Mouse (Mus musculus): Measurements from ENCODE around the gene Ranbp17.
"Not testable (repeated sequence)": the region's sequence is repeated elsewhere in the genome, so short reads cannot be mapped to it uniquely, and the experiment has no call there.

The Ranbp17 gene

DNA sequence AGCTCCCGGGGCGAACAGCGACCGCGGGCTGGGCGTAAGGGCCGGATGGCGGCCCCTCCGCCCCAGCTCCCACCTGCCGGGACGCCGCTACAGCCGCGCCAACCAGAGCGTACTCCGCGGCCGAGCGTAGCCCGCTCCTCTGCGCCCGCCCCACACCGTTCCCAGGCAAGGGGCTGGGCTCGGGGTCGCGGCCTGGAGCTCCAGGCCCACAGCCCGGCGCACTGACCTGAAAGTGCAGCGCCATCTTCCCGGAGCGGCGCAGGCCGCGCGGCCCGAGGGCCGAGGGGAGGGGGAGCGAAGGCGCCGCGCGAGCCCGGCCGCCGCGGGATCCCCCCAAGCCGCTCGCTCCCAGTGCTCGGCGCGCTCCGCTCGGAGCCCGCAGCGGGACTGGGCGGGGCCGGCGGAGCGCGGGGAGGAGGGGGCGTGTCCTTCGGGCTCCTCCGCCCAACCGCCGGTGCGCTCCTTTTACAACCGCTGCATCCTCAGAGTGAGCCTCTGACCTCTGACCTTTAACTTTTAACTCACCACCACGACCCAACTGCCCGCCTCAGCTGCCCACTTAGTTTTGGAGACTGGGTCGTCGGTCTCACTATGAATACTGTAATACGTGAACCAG is at the start of gene Ranbp17:
TSS of gene Ranbp17 (minus strand) at position 371 of the 616 bp plus-strand sequence.
- in situ Hi-C loops (cut with MseI, MboI): no loop called here

DNA sequence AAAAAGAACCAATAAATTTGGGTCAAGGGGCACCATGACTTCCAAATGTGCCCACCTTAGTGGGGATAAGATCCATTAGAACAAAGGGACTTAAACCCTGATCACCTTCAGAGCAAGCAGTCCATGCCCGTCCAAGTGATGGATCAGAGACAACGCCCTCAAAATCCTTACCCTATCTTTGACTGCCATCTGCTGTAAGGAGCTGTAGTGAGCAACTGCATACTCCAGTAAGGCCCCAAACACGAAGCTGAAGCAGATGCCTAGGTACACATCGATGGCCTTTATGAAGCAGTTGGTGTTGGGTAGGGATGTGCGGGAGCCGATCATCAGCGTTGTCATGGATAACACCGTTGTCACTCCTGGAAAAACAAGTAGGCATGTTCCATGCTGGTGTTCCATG is 40.6 kb upstream of the Ranbp17 start:
- in situ Hi-C loops (cut with MseI, MboI): no loop called here

DNA sequence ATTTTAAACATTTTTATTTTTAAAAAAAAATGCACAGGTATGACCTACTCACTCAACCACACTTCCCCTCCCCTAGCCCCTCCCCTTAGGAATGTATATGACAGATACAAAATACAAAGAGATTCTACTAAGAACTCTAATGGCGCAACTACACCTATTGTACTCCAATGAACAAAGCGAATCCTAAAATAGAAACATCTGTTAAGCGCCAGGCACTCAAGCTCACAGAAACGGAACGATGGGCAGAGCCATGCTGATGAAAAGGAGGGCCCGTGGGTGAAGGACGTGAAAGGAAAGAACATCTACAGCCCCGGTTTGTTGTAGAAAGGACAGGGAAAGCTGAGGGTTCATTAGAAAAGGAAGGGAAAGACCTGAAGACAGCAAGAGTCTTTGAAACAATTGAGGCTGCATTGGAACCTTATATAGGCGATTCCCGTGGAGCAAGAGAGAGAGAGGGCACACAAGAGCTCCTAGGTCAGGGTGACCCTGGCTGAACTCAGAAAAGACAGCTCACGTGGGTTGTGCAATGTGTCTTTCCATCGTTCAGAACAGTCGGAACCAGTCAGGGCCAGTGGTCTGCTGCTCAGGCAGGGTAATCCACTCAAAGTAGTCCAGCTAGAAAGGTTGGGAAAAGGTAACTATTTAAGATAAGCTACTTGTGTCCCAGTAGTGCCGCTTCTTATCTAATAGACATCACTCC is 37.5 kb upstream of the Ranbp17 start:
- in situ Hi-C loops (cut with MseI, MboI): no loop called here

DNA sequence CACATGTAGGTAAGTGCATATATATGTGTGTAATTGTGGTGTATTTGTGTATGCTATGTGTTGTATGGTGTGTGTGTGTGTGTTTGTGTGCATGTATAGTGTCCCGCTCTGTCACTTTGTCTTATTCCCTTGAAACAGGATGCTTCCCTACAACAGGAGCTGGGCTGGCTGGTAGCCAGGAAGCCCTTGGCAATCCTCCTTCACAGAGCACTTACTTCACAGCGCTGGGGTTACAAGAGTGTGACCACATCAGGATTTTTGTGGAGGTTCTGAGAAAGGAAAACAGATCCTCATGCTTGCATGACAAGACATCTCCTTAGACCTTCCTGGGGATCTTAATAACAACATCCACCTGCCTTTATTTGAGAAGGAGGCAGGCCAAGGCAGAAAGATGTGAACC is 33.8 kb upstream of the Ranbp17 start:
- in situ Hi-C loops (cut with MseI, MboI): no loop called here

DNA sequence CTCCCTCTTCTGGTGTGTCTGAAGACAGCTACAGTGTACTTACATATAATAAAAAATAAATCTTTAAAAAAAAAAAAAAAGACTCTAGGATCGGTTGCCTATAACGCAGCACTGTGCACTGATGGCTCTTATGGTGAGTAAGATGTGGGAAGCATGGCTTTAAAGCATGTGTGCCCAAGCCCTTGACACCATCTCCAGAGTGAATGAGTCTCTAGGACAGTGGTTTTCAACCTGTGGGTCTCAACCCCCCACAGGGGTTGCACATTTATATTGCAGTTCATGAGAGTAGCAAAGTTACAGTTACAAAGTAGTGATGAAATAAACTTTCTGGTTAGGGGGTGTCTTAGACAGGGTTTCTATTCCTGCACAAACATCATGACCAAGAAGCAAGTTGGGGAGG is 31.4 kb upstream of the Ranbp17 start:
- in situ Hi-C loops (cut with MseI, MboI): no loop called here

DNA sequence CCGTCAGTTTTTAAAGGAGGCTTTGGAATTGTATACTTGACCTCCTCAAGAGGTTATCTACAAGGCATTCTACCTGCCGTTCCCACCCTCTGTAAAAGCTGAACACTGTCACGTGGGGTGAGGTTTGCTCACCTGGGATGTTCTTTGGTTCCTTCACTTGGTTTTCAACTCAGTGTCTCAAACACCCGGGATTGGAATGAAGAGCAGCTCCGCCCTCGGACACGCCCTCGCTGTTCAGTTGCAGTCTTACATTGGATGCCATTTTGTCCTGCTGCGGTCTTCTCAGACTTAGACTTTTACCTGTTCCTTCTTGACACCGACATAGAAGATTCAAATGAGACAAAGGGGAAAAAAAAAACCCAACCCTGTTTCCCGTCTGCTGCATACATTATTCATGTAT is 30.6 kb upstream of the Ranbp17 start:
- in situ Hi-C loops (cut with MseI, MboI): no loop called here

DNA sequence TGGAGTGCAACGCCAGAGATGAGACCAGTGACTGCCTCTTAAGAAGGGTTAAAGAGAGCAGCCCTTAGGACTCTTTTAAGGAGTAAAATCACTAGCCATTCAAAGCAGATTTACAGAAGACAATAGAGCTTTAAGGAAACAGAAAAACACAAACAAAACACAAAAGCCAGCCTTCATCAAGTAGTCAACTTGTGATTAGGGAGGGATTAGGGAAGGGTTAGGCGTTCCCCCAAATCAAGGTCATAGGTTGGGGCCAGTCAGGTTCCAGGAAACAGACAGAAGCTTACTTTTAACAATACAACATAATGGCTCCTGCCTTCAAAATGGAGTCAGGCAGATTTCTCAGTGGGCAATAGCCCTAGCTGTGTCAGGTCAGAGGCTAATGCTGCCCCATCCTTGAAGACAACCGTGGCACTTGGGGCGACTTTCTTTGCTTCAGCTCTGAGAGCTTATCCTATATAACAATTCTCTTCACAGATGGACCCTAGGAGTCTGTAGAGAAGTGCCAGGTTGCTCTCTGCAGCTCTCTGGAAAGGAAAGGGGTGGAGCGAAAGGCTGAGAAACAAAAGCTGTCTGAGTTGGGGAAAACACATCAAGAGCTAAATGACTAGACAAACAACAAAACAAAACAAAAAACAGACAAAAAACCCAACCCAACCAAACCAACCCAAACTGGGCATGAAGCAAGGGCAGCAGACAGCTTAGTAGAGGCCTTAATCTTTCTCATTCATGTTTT is 24.0 kb upstream of the Ranbp17 start:
- in situ Hi-C loops (cut with MseI, MboI): no loop called here

DNA sequence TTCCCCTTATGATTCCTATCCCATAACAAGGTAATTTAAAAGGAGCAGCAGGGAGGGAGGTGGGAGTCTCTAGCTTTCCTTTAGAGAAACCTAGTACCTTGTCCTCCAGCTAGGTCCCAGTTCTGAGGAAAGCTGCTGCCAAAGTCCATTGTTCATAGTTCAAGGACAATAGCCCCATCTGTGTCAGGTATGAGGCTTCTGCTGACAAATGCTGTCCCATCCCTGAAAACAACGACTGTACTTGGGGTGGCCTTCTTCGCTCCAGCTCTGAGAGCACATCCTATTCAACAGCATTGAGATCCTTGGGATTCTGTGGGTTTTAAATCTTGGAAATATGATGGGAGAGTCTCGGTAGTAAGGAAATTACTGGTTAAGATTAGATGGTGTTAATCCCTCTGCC is 23.1 kb upstream of the Ranbp17 start:
- in situ Hi-C loops (cut with MseI, MboI): no loop called here

DNA sequence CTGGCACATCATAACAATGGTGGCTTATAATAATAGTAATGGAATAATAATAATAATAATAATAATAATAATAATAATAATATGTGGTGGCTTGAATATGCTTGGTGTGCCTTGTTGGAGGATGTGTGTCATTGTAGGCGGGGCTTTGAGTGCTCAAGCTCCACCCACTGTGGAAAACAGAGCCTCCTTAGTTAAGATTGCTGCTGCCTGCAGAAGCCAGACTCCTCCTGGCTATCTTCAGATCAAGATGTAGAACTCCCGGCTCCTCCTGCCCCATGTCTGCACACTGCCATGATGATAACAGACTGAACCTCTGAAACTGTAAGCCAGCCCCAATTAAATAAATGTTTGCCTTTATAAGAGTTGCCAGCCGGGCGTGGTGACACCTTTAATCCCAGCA is 21.0 kb upstream of the Ranbp17 start:
- in situ Hi-C loops (cut with MseI, MboI): no loop called here

DNA sequence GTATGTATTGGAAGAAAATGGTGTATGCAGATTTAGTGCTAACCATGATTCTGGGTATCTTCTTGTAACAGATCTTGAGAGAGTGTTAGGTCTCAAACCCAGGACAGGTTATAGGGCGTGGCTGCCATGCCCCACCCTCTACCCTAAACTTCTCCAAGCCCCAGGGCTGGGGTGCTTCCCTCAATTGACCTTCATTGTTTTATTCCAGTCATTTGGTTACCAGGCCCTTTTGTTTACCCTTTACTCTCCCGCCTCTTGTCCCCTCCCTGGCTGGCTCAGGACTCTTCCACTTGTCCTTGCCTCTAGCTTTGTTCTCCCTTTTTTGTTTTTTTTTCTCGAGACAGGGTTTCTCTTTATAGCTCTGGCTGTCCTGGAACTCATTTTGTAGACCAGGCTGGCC is 20.0 kb upstream of the Ranbp17 start:
- in situ Hi-C loops (cut with MseI, MboI): no loop called here

DNA sequence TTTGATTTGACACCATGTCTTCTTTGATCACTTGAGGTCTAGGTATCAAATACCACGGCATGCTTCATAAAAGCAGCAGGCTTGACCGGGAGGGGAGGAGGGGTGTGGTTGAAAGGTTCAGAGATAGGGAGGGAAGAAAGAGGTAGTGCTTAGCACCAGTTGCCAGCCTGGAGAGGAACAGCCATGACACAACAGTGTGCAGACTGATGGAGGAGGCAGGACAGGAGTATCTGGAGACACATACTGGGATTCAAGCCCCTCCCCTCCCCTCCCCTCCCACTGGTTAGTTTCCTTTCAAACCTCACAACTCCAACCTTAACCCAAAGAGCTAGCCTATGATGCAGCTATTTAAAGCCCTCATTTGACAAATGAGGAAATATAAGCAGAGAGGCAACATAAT is 16.0 kb upstream of the Ranbp17 start:
- in situ Hi-C loops (cut with MseI, MboI): no loop called here

DNA sequence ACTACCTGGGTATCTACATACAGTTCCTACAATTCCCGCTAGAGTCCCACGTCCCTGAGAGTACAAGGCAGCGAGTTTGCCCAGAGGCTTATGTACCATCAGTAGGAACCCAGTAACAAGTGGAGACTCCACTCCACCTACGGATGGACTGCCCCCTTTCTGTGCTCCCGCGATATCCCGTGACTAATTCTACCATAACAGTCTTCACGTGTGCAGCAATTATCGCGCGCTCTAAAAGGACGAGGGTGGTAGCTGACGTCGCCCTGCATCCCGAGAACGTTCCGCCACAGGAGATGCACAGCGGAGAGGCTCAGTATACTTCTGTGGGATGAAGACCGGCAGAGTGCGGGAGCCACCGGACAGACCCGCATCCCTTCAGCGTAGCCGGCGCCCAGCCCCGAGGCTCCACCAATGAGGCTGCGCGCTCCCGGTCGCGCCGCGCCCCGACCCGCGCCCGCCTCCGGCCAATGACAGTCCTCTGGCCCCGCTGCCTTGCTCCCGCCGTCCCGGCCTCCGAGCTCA is 631 bp downstream of the Ranbp17 start:
- in situ Hi-C loops (cut with MseI, MboI): no loop called here

DNA sequence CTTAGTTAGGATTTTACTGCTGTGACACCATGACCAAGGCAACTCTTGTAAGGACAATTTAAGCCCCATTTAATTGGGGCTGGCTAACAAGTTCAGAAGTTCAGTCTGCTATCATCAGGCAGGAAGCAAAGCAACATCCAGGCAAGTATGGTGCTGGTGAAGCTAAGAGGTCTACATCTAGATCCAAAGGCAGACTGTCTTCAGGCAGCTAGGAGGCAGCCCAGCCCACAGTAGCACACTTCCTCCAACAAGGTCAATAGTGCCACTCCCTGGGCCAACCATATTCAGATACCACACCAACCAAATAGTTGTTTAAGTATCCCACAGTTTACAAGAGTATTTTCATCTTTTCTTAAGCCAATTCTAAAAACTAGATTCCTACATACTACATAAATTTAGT is 4.1 kb downstream of the Ranbp17 start:
- in situ Hi-C loops (cut with MseI, MboI): no loop called here

DNA sequence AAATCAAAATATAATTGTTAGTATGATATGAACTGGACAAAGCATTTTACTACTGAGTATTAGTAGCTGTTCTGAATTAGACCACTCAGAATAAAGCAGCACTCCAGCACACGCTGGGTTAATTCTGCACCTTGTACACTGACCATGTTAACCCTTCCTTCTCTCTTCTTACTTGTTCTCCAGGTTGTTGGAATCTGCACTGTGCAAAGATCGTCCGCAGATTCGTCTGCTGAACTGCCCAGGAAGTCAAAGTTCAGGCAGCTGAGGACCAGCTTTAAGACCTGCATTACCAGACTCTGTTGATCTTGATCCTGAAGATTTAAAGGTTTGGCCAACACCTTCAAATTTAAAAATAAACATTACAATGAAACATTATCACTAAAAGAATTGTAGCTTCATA is 27.8 kb downstream of the Ranbp17 start:
- in situ Hi-C loops (cut with MseI, MboI): no loop called here

DNA sequence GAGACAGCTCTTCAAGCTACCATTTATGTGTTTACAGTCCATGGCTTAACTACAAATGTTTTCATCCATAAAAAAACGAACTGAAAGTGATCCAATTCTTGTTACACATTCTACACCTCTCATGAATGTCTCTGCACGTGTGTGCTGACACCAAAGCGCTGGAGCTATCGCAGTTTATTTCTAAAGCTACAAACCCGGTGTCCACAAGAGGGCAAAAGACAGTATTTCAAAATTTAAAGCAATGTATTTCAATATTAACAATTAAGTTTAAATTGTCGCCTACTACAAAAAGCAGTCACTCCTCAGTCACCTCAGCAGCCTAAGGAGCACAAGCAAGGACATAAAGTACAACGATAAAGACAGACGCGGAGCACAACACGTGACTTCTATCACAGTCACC is 33.1 kb downstream of the Ranbp17 start:
- in situ Hi-C loops (cut with MseI, MboI): no loop called here

DNA sequence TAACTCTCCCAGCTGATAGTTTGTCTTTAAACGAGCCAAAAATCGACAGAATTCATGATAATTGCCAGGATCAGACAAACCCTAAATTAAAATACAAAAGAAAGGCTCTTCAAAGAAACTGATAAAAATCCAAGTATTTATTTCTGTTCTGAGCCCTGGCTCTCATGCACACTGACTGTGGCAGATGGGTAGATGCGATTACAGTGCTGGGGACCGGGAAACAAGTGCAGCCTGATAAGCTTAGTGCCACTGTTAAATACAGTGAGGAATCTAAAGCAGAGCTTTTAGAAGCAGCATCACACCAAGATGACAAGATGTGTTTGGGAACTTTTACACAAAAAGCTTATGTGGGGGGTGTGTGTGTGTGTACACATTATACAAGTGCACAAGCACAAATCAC is 34.3 kb downstream of the Ranbp17 start:
- in situ Hi-C loops (cut with MseI, MboI): no loop called here

DNA sequence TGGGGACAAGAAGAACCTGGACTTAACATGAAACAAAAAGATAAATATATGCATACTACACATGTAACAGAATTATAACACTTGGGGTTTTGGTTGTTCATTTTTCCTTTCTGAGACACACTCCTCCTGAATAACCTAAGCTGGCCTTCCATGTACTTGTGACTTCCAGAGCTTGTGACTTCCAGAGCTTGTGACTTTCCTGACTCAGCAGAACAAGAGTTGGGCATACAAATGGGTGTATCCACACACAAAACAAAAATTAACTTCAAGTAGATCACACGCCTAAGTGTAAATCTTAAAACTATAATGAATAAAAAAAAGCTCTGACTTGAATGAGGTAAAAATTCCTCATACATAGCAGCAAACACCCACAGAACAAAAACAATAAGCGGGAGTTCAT is 36.9 kb downstream of the Ranbp17 start:
- in situ Hi-C loops (cut with MseI, MboI): no loop called here

DNA sequence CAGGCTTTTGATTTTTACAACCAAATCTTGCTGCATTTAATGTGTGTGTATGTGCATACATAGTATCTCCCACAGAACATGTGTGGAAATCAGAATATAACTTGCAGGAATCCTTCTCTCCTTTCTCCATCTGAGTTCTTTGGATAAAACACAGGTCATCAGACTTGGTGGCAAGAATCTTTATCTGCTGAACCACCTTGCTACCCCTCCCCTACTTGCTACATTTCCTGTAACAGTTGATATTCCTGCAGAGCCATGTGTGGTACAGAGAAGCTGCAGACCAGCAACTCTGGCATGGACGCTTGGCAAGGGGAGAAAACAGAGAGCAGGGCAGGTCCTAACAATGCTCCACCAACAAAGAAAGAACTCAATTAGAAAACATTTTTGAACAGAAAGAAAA is 52.4 kb downstream of the Ranbp17 start:
- in situ Hi-C loops (cut with MseI, MboI): no loop called here

DNA sequence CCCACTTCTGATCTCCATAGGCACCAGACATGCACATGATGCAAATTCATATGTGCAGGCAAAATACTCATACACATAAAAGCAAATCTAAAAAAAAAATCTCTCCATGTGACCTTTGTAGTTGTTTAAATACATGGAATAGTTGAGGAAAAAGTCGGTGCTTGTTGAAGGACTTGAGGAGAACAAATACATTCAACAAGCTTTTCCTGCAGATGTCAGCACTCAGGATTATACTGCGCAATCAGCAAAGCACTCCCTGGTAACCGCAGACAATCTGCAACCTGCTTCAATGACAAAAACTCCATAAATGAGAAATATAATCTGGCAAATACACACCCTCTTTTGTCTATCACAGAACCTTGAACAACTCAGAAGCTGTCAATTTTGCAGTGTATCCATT is 59.5 kb downstream of the Ranbp17 start:
- in situ Hi-C loops (cut with MseI, MboI): no loop called here

DNA sequence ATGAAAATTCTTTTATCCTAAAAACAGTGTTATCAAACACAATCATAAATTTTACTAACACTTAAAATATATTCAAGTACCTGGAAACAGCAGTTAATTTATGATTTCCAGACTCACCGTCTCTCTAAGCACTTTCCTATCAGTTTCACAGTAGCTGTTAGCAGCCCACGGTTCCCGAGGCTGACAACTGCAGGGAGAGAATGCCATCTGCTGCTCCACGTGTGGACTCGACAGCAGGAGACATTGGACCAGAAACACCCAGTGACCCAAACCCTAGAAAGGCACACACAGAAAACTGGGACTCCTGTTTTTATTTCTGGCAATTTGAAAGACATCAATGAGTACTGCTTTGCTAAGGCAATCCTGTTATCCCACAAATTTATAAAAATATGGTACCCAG is 79.7 kb downstream of the Ranbp17 start:
- in situ Hi-C loops (cut with MseI, MboI): no loop called here

DNA sequence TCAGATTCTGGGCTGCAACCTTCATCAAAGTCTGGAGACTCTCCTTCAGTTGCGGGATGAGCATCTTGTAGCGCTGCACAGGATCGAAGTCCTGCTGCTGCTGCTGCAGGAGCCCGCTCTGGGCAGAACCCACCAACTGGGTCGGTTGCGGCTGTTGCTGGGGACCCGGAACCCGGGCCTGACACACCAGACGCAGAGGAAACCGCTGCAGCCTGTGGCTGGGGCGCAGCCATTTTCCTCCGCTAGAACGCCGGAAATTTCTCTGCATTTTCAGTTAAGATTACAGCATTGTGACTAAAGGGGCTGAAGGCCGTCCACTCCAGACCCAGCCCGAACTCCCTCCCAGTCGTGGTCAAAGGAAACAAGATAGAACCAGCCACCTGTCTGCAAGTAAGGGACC is 85.3 kb downstream of the Ranbp17 start:
- in situ Hi-C loops (cut with MseI, MboI): not testable (repeated sequence)

DNA sequence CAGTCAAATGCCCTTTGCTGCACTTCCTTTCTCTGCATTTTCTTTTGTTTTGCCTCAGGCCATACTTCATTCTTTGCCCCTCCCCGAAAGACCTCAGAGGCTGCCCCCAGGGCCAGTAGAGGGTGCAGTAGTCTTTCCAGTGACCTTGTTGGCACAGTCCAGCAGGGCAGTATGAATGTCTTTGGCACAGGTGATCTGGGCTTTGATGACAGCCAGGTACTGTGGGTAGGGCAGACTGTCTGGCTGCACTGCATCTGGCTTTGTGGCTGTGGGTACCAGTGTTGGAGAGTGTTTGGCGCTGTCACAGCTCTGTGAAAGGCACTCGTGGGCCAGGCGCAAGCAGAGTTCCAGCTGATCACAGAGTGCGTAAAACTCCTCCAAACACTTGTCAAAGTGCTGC is 85.8 kb downstream of the Ranbp17 start:
- in situ Hi-C loops (cut with MseI, MboI): not testable (repeated sequence)

DNA sequence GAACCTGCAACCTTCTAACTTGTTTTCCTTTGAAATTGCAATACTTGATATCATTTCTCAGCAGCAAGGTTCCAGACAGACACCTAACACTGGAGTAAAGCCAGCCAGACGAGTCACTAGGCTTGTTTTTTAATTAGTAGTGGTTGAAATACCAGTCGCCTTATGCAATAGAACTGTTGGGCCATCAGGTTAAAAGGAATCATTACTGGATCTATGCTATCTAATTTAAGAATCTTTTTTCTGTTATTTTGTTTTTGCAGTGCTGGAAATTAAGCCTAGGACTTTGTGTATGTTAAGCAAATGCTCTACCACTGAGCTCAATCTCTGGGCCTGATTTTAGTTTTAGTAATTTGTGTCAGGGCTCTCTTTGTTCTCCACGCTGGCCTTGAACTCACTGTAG is 91.3 kb downstream of the Ranbp17 start:
- in situ Hi-C loops (cut with MseI, MboI): no loop called here

Data from mouse trophoblast stem cell (cell line).